Comparison of ENCODE assay signal across 8 mouse cellular contexts in the genomic region with DNA sequence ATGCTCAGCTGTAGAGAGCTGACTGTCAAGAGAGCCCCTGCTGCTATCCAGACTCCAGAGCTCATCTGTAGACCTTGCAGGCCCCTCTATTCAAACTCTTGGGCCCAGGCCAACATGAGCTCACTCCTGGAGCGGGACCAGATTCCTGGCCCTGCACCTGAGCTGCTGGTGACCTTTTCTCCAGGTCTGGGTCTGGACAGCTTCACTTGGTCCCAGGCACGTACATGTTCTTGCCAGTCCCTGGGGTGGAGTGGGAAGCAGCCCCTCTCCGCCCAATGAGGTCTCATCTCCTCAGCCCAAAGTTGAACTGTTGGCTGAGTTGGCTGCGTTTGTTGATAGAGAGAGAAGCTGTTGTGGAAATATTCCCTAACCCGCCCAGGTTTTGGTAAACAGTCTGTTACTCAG. TPM values are rescaled to one million over a fixed set of nuclear protein-coding genes. Genes with fewer than 3 reads are reported as not detected.
A peak's percentile ranks its signal among the peaks of the same experiment; 100 is the strongest.
DNase-seq lines count a peak whose midpoint lies in the region; ATAC-seq and TF ChIP-seq lines count a peak whose summit lies in the region.

No protein-coding gene starts in this region.

- no peak overlapping the region for H3K4me3 ChIP-seq in heart, embryonic 13.5 days
- H3K4me3 ChIP-seq in limb, embryonic 11.5 days (ENCODE audit: low read depth, low read length), result no peak overlapping the region
- H3K4me3 ChIP-seq in stomach, postnatal 0 days (ENCODE audit: low read depth, low read length), result no peak overlapping the region

- WGBS in heart, embryonic 13.5 days, result 30% methylated on average over 5 of the region's 5 CpGs
- WGBS in limb, embryonic 11.5 days, result 72% methylated on average over 5 of the region's 5 CpGs
- WGBS in stomach, postnatal 0 days, result 18% methylated on average over 5 of the region's 5 CpGs

- H3K9ac ChIP-seq in heart, embryonic 13.5 days, result peak overlapping the region; percentile 65
- H3K9ac ChIP-seq in limb, embryonic 11.5 days (ENCODE audit: low read length), result peak overlapping the region; percentile 9; the same call in 1 of the 2 replicates
- H3K9ac ChIP-seq in stomach, postnatal 0 days (ENCODE audit: low read length), result 0 out of 2 replicates have a peak overlapping the region, but pooled peaks have one; percentile 1

- H3K27me3 ChIP-seq in heart, embryonic 13.5 days (replicated peaks), result no peaks in the 10 kb centered on the region
- no peaks in the 10 kb centered on the region for H3K27me3 ChIP-seq in limb, embryonic 11.5 days (ENCODE audit: control insufficient read depth, insufficient read depth, low read length)
- no peaks in the 10 kb centered on the region for H3K27me3 ChIP-seq in stomach, postnatal 0 days (ENCODE audit: control insufficient read depth, insufficient read depth, low read length)

- H3K36me3 ChIP-seq in heart, embryonic 13.5 days, result no peaks in the 10 kb centered on the region
- H3K36me3 ChIP-seq in limb, embryonic 11.5 days (ENCODE audit: control insufficient read depth, insufficient read depth, low read length), result no peaks in the 10 kb centered on the region
- H3K36me3 ChIP-seq in stomach, postnatal 0 days (ENCODE audit: control insufficient read depth, insufficient read depth, low read length), result no peaks in the 10 kb centered on the region

- peak overlapping the region; percentile 43 for H3K4me2 ChIP-seq in heart, embryonic 13.5 days
- no peak overlapping the region for H3K4me2 ChIP-seq in limb, embryonic 11.5 days (ENCODE audit: low read depth, severe bottlenecking)
- H3K4me2 ChIP-seq in stomach, postnatal 0 days (replicated peaks; ENCODE audit: low read depth), result 0 out of 2 replicates have a peak overlapping the region, but pooled peaks have one; percentile 11

- DNase-seq in layer of hippocampus, postnatal 14 days (ENCODE audit: low spot score in 2 of 2), result peak; percentile 36 to 45
- no peak for DNase-seq in layer of hippocampus, postnatal 36 days
- peak; percentile 68 for DNase-seq in cerebellum, adult 8-10 months
- no peak for DNase-seq in limb, embryonic 11.5 days (ENCODE audit: low spot score)
- DNase-seq in stomach, postnatal 0 days (ENCODE audit: low spot score), result peak; percentile 64
- DNase-seq in natural killer cell, adult 2 months (ENCODE audit: low spot score in 2 of 2), result no peak
- DNase-seq in thymus, postnatal 14 days, result no peak

- H3K27ac ChIP-seq in heart, embryonic 13.5 days (replicated peaks), result peak overlapping the region; percentile 98
- no peak overlapping the region for H3K27ac ChIP-seq in limb, embryonic 11.5 days (replicated peaks; ENCODE audit: low read depth, low read length)
- H3K27ac ChIP-seq in stomach, postnatal 0 days (replicated peaks), result peak overlapping the region; percentile 95

- TF ChIP-seq EP300 in stomach, postnatal 0 days (optimal IDR thresholded peaks at IDR 0.05), result no peak

- H3K9me3 ChIP-seq in heart, embryonic 13.5 days, result no peaks in the 10 kb centered on the region
- no peaks in the 10 kb centered on the region for H3K9me3 ChIP-seq in limb, embryonic 11.5 days (ENCODE audit: control insufficient read depth, low read length)
- no peaks in the 10 kb centered on the region for H3K9me3 ChIP-seq in stomach, postnatal 0 days (ENCODE audit: control insufficient read depth, low read length)

- TF ChIP-seq CTCF in stomach, postnatal 0 days (IDR thresholded peaks at IDR 0.05; ENCODE audit: low read depth), result no peak

- H3K4me1 ChIP-seq in heart, embryonic 13.5 days, result peaks cover 88% of the 10 kb centered on the region
- peaks cover 56% of the 10 kb centered on the region for H3K4me1 ChIP-seq in limb, embryonic 11.5 days (ENCODE audit: control insufficient read depth, insufficient read depth, low read length)
- peaks cover 32% of the 10 kb centered on the region for H3K4me1 ChIP-seq in stomach, postnatal 0 days (replicated peaks; ENCODE audit: control insufficient read depth, insufficient read depth)

- peak; percentile 29 for ATAC-seq in heart, embryonic 13.5 days (ENCODE audit: extremely low read depth, insufficient number of reproducible peaks, low FRiP score, low TSS enrichment)
- ATAC-seq in limb, embryonic 11.5 days (ENCODE audit: insufficient number of reproducible peaks, low FRiP score, low TSS enrichment, low read depth), result no peak
- ATAC-seq in stomach, postnatal 0 days (ENCODE audit: low FRiP score, low TSS enrichment), result peak; percentile 6; the same call in 1 of the 2 replicates

RNA-seq across cellular contexts. Expression of a gene that starts 45.3 kb away (rescaled TPM):
- 10 to 100 TPM; 58.2 to 61.3 TPM for total RNA-seq in layer of hippocampus, postnatal 14 days (2021)
- total RNA-seq in layer of hippocampus, postnatal 36 days (2021), result 10 to 100 TPM; 67.6 to 78.7 TPM
- 76.0 and 82.1 TPM in 2 replicates for polyA plus RNA-seq in heart, embryonic 13.5 days (2015; fragmentation: Nextera tagmentation; extraction: Ambion mirVana)
- polyA plus RNA-seq in limb, embryonic 11.5 days (2014; fragmentation: Nextera tagmentation; extraction: Ambion mirVana), result 59.3 and 60.4 TPM in 2 replicates
- 54.7 and 55.4 TPM in 2 replicates for polyA plus RNA-seq in stomach, postnatal 0 days (2015; fragmentation: Nextera tagmentation; extraction: Ambion mirVana)

Comparison
In these comparisons a context has a peak if more than half of its experiments do, and no peak if none do; other contexts are left out.
1. DNase-seq: peak in layer of hippocampus, postnatal 14 days (2 of 2), cerebellum, adult 8-10 months (single experiment) and stomach, postnatal 0 days (single experiment); none in layer of hippocampus, postnatal 36 days (0 of 2), limb, embryonic 11.5 days (single experiment), natural killer cell, adult 2 months (0 of 2) and thymus, postnatal 14 days (single experiment).
2. H3K9ac ChIP-seq: peak in every context shown above with its lines; median percentile 65 in heart, embryonic 13.5 days; 9 in limb, embryonic 11.5 days; 1 in stomach, postnatal 0 days.